Mouse (Mus musculus) lung, postnatal 0 days (tissue): ENCODE results near the gene Gm13287.
"Not testable (repeated sequence)": the region's sequence is repeated elsewhere in the genome, so short reads cannot be mapped to it uniquely, and the experiment has no call there.

Experiments
- CTCF ChIP-seq: IDR thresholded peaks from 2 replicates; pipeline ENCODE4 v1.5.1; 2016; ENCODE audit warnings: antibody characterized with exemption, mild to moderate bottlenecking
- EP300 ChIP-seq: IDR thresholded peaks from 2 replicates; pipeline ENCODE4 v1.6.1; 2016; ENCODE audit warnings: antibody characterized with exemption, mild to moderate bottlenecking, control low read depth

GRCm38 (mm10) chr4:88793936-88794675 is 8.9 kb upstream of the Gm13287 start, which contains the start of gene Gm13275:
- peak; percentile 49 for TF ChIP-seq CTCF
- TF ChIP-seq EP300, result not testable (repeated sequence)
